Mouse (Mus musculus) forebrain, embryonic 12.5 days (tissue): Measurements from ENCODE around the gene Akr1c6. TPM values are rescaled to one million over a fixed set of nuclear protein-coding genes. Genes with fewer than 3 reads are reported as not detected.
"Not testable (repeated sequence)": the region's sequence is repeated elsewhere in the genome, so short reads cannot be mapped to it uniquely, and the experiment has no call there.

Experiments used
- ATAC-seq: fragments of 200-750 bp; cut with Nextera tagmentation; 2 replicates; pipeline ENCODE4 v1.8.0; 2017; ENCODE audit warnings: moderate TSS enrichment; ENCODE audit not compliant: low FRiP score
- H3K27ac ChIP-seq: fragments of 300-500 bp; sonication (generic); 2 replicates; pipeline ENCODE4 v1.5.1; 2016; ENCODE audit warnings: mild to moderate bottlenecking
- H3K27me3 ChIP-seq: fragments of 300-500 bp; sonication (generic); 2 replicates; pipeline ENCODE4 v1.6.1; 2016; ENCODE audit warnings: mild to moderate bottlenecking
- H3K36me3 ChIP-seq: fragments of 300-500 bp; sonication (generic); replicated peaks from 2 replicates; pipeline ENCODE4 v1.6.1; 2016; ENCODE audit warnings: mild to moderate bottlenecking
- H3K4me1 ChIP-seq: fragments of 300-500 bp; sonication (generic); 2 replicates; pipeline ENCODE4 v1.6.1; 2016
- H3K4me2 ChIP-seq: fragments of 300-500 bp; sonication (generic); 2 replicates; pipeline ENCODE4 v1.6.1; 2016; ENCODE audit warnings: mild to moderate bottlenecking, moderate library complexity
- H3K4me3 ChIP-seq: fragments of 300-500 bp; sonication (generic); replicated peaks from 2 replicates; pipeline ENCODE4 v1.5.1; 2016; ENCODE audit warnings: mild to moderate bottlenecking
- H3K9ac ChIP-seq: fragments of 300-500 bp; sonication (generic); 2 replicates; pipeline ENCODE4 v1.6.1; 2016; ENCODE audit warnings: mild to moderate bottlenecking
- H3K9me3 ChIP-seq: fragments of 300-500 bp; sonication (generic); 2 replicates; pipeline ENCODE4 v1.6.1; 2016
- WGBS: fragments of 180-500 bp; shearing (Covaris S2); methylation state at CpG from one replicate; pipeline ENCODE4 v1.1.7; 2016; 5-methylcytosine and 5-hydroxymethylcytosine counted together
- polyA plus RNA-seq: library from polyadenylated mRNA; unstranded; fragments of >200 nt; fragmentation: Nextera tagmentation; extraction: Ambion mirVana; gene quantifications from 2 replicates; pipeline ENCODE4 v1.2.1, GENCODE M21; 2016

The Akr1c6 gene
- polyA plus RNA-seq, result not detected in 2 replicates

GRCm38 (mm10) chr13:4434006-4434405 is at the start of gene Akr1c6:
Gene Akr1c6 (plus strand): TSS chr13:4434306.
- H3K9me3 ChIP-seq, result no peaks in the 10 kb centered on the region
- no peak within 1 kb of the TSS for H3K4me2 ChIP-seq
- no peak within 1 kb of the TSS for H3K4me3 ChIP-seq
- H3K9ac ChIP-seq, result no peak within 1 kb of the TSS
- H3K36me3 ChIP-seq, result no peaks in the 10 kb centered on the region
- no peaks in the 10 kb centered on the region for H3K27me3 ChIP-seq
- no peak within 1 kb of the TSS for H3K27ac ChIP-seq
- no peaks in the 10 kb centered on the region for H3K4me1 ChIP-seq
- ATAC-seq, result no peak

- H3K4me1 ChIP-seq, result no peaks in the 10 kb centered on the region
- no peaks in the 10 kb centered on the region for H3K9me3 ChIP-seq
- H3K36me3 ChIP-seq, result no peaks in the 10 kb centered on the region
- no peaks in the 10 kb centered on the region for H3K27me3 ChIP-seq
- H3K4me3 ChIP-seq, result no peak overlapping the region
- H3K4me2 ChIP-seq, result no peak overlapping the region
- H3K27ac ChIP-seq, result no peak overlapping the region
- 74% methylated on average over 1 of the region's 1 CpGs for WGBS
- no peak overlapping the region for H3K9ac ChIP-seq
- ATAC-seq, result no peak
Observed at GRCm38 (mm10) chr13:4384918-4385317, 49.2 kb upstream of the Akr1c6 start.

- Histone ChIP-seq H3K4me1 (no peaks in the 10 kb centered on the region), H3K4me2 (no peak overlapping the region), H3K9ac (no peak overlapping the region), H3K4me3 (no peak overlapping the region), H3K36me3 (no peaks in the 10 kb centered on the region), H3K27me3 (no peaks in the 10 kb centered on the region), H3K27ac (no peak overlapping the region), H3K9me3 (no peaks in the 10 kb centered on the region)
- ATAC-seq, result no peak
Observed at GRCm38 (mm10) chr13:4385541-4385940, 48.6 kb upstream of the Akr1c6 start.

- H3K27ac ChIP-seq, result no peak overlapping the region
- no peaks in the 10 kb centered on the region for H3K9me3 ChIP-seq
- H3K4me3 ChIP-seq, result no peak overlapping the region
- no peaks in the 10 kb centered on the region for H3K36me3 ChIP-seq
- no peak overlapping the region for H3K9ac ChIP-seq
- no peaks in the 10 kb centered on the region for H3K4me1 ChIP-seq
- 85% methylated on average over 2 of the region's 2 CpGs for whole genome bisulfite sequencing
- H3K4me2 ChIP-seq, result no peak overlapping the region
- no peaks in the 10 kb centered on the region for H3K27me3 ChIP-seq
- ATAC-seq, result no peak
Observed at GRCm38 (mm10) chr13:4388762-4389446, 45.2 kb upstream of the Akr1c6 start.

GRCm38 (mm10) chr13:4400360-4400759 is 33.7 kb upstream of the Akr1c6 start:
- WGBS, result 67% methylated on average over 1 of the region's 1 CpGs

GRCm38 (mm10) chr13:4400831-4401230 is 33.3 kb upstream of the Akr1c6 start:
- ATAC-seq, result no peak
- 92% methylated on average over 2 of the region's 2 CpGs for WGBS
- no peak overlapping the region for H3K9ac ChIP-seq
- H3K27ac ChIP-seq, result no peak overlapping the region
- no peak overlapping the region for H3K4me3 ChIP-seq
- H3K36me3 ChIP-seq, result no peaks in the 10 kb centered on the region
- H3K4me2 ChIP-seq, result no peak overlapping the region
- no peaks in the 10 kb centered on the region for H3K9me3 ChIP-seq
- H3K4me1 ChIP-seq, result no peaks in the 10 kb centered on the region
- H3K27me3 ChIP-seq, result no peaks in the 10 kb centered on the region

More at GRCm38 (mm10) chr13:4400360-4400759, 33.7 kb upstream of the Akr1c6 start:
- H3K4me3 ChIP-seq, H3K36me3 ChIP-seq, ATAC-seq, H3K27me3 ChIP-seq, H3K4me2 ChIP-seq, H3K9ac ChIP-seq, H3K27ac ChIP-seq, H3K9me3 ChIP-seq, H3K4me1 ChIP-seq: not testable (repeated sequence)

GRCm38 (mm10) chr13:4402221-4402620 is 31.9 kb upstream of the Akr1c6 start:
- Histone ChIP-seq H3K27ac (no peak overlapping the region), H3K4me3 (no peak overlapping the region), H3K36me3 (no peaks in the 10 kb centered on the region), H3K4me1 (no peaks in the 10 kb centered on the region), H3K4me2 (no peak overlapping the region), H3K9ac (no peak overlapping the region), H3K9me3 (no peaks in the 10 kb centered on the region), H3K27me3 (no peaks in the 10 kb centered on the region)
- no peak for ATAC-seq

GRCm38 (mm10) chr13:4404726-4405125 is 29.4 kb upstream of the Akr1c6 start:
- Histone ChIP-seq H3K4me1 (no peaks in the 10 kb centered on the region), H3K9me3 (no peaks in the 10 kb centered on the region), H3K36me3 (no peaks in the 10 kb centered on the region), H3K4me2 (no peak overlapping the region), H3K27me3 (no peaks in the 10 kb centered on the region), H3K4me3 (no peak overlapping the region), H3K9ac (no peak overlapping the region), H3K27ac (no peak overlapping the region)
- ATAC-seq, result no peak

- no peaks in the 10 kb centered on the region for H3K9me3 ChIP-seq
- no peaks in the 10 kb centered on the region for H3K27me3 ChIP-seq
- H3K4me2 ChIP-seq, result no peak overlapping the region
- no peak for ATAC-seq
- no peak overlapping the region for H3K4me3 ChIP-seq
- no peak overlapping the region for H3K27ac ChIP-seq
- no peaks in the 10 kb centered on the region for H3K36me3 ChIP-seq
- H3K9ac ChIP-seq, result no peak overlapping the region
- 92% methylated on average over 1 of the region's 1 CpGs for WGBS
- no peaks in the 10 kb centered on the region for H3K4me1 ChIP-seq
Observed at GRCm38 (mm10) chr13:4406771-4407170, 27.3 kb upstream of the Akr1c6 start.

- no peaks in the 10 kb centered on the region for H3K36me3 ChIP-seq
- H3K27ac ChIP-seq, result no peak overlapping the region
- H3K4me1 ChIP-seq, result no peaks in the 10 kb centered on the region
- no peak overlapping the region for H3K4me3 ChIP-seq
- WGBS, result 91% methylated on average over 2 of the region's 2 CpGs
- ATAC-seq, result no peak
- no peaks in the 10 kb centered on the region for H3K9me3 ChIP-seq
- no peaks in the 10 kb centered on the region for H3K27me3 ChIP-seq
- no peak overlapping the region for H3K9ac ChIP-seq
- H3K4me2 ChIP-seq, result no peak overlapping the region
Observed at GRCm38 (mm10) chr13:4428558-4428957, 5.5 kb upstream of the Akr1c6 start.

- no peak overlapping the region for H3K27ac ChIP-seq
Observed at GRCm38 (mm10) chr13:4429034-4429433, 5.1 kb upstream of the Akr1c6 start.

GRCm38 (mm10) chr13:4431129-4431528 is 3.0 kb upstream of the Akr1c6 start:
- H3K4me3 ChIP-seq, result no peak overlapping the region
- no peaks in the 10 kb centered on the region for H3K4me1 ChIP-seq
- no peak overlapping the region for H3K27ac ChIP-seq
- no peaks in the 10 kb centered on the region for H3K36me3 ChIP-seq
- ATAC-seq, result no peak
- H3K27me3 ChIP-seq, result no peaks in the 10 kb centered on the region
- 87% methylated on average over 1 of the region's 1 CpGs for WGBS
- no peak overlapping the region for H3K4me2 ChIP-seq
- no peaks in the 10 kb centered on the region for H3K9me3 ChIP-seq
- no peak overlapping the region for H3K9ac ChIP-seq

More at GRCm38 (mm10) chr13:4429034-4429433, 5.1 kb upstream of the Akr1c6 start:
- Histone ChIP-seq H3K36me3 (no peaks in the 10 kb centered on the region), H3K4me2 (no peak overlapping the region), H3K9ac (no peak overlapping the region), H3K4me1 (no peaks in the 10 kb centered on the region), H3K4me3 (no peak overlapping the region), H3K9me3 (no peaks in the 10 kb centered on the region), H3K27me3 (no peaks in the 10 kb centered on the region)
- 89% methylated on average over 2 of the region's 2 CpGs for WGBS
- no peak for ATAC-seq

GRCm38 (mm10) chr13:4465641-4466040 is 31.5 kb downstream of the Akr1c6 start:
- Histone ChIP-seq H3K4me3 (no peak overlapping the region), H3K9ac (no peak overlapping the region), H3K27me3 (no peaks in the 10 kb centered on the region), H3K27ac (no peak overlapping the region), H3K4me2 (no peak overlapping the region), H3K36me3 (no peaks in the 10 kb centered on the region), H3K9me3 (no peaks in the 10 kb centered on the region), H3K4me1 (no peaks in the 10 kb centered on the region)
- 88% methylated on average over 2 of the region's 2 CpGs for WGBS
- ATAC-seq, result no peak
